In the genomic region with DNA sequence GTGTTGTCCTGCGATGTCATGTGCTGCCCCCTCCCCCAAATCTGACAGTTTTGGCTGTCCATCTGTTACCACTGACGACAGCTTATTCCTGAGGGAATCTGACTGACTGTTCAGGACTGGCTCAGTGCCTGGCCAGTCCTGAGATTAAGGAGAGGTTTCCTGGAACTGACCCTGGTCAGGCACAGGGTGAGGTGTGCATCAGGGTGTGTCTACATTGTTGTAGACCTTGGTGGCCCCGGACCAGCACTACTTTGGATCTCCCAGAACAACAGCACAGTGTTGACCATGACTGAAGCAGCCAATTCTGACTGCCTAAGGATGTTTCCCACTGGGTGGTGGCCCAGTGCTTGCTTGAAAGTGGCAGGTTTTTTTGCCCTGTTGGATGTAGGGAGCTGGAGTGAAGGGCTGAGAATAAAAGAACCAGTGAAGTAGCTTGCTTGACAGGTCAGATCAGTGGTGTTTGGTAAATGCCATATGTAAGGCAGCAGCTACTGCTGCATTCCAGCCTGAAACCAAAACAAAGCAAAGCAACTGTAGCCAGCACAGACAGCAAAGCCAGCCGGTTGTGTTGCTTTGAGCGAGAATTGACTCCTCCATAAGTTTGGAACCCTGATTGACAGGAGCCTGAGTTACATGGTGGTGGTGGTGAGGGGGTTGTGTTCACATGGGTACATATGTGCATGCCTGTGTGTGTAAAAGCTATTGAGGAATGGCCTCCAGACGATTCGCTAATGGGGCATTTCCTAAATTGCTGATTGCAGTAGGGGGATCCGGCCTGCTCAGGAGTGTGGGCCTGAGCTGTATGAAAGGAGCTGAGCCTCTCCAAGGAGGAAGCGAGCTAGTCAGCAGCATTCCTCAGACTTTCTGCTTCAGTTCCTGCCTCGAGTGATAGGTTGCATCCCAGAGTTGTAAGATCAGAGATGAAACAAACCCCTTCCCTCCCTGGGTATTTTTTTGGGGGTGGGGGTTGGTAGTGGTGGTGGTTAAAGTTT, we compare ENCODE assay signal across 8 mouse cellular contexts. TPM values are rescaled to one million over a fixed set of nuclear protein-coding genes. Genes with fewer than 3 reads are reported as not detected.
DNase-seq lines count a peak whose midpoint lies in the region; ATAC-seq lines count a peak whose summit lies in the region.

No protein-coding gene starts in this region.

- H3K4me1 ChIP-seq in heart, embryonic 11.5 days (ENCODE audit: control insufficient read depth, insufficient read depth, low read length) = peaks cover 37% of the 10 kb centered on the region
- H3K4me1 ChIP-seq in kidney, embryonic 16.5 days (ENCODE audit: insufficient read depth, low read length) = peaks cover 17% of the 10 kb centered on the region
- 0 out of 2 replicates have a peak, but pooled peaks cover 6% of the 10 kb centered on the region for H3K4me1 ChIP-seq in neural tube, embryonic 14.5 days (ENCODE audit: control insufficient read depth, insufficient read depth, low read length)

- intact Hi-C loops in left cerebral cortex, postnatal 4 days (cut with DNase I) = no loop called here

- H3K27me3 ChIP-seq in heart, embryonic 11.5 days (ENCODE audit: control insufficient read depth, insufficient read depth, low read length) = no peaks in the 10 kb centered on the region
- no peaks in the 10 kb centered on the region for H3K27me3 ChIP-seq in kidney, embryonic 16.5 days (ENCODE audit: insufficient read depth, low read length)
- H3K27me3 ChIP-seq in neural tube, embryonic 14.5 days (ENCODE audit: control insufficient read depth, insufficient read depth, low read length) = no peaks in the 10 kb centered on the region

- H3K27ac ChIP-seq in heart, embryonic 11.5 days (ENCODE audit: low read depth, low read length) = peak overlapping the region; percentile 46
- peak overlapping the region; percentile 63 for H3K27ac ChIP-seq in kidney, embryonic 16.5 days (ENCODE audit: low read length)
- no peak overlapping the region for H3K27ac ChIP-seq in neural tube, embryonic 14.5 days (ENCODE audit: low read depth, low read length)

- WGBS in heart, embryonic 11.5 days (ENCODE audit: insufficient replicate concordance) = 44% methylated on average over 10 of the region's 10 CpGs
- 45% methylated on average over 10 of the region's 10 CpGs for WGBS in kidney, embryonic 16.5 days
- 60% methylated on average over 10 of the region's 10 CpGs for WGBS in neural tube, embryonic 14.5 days

- H3K9ac ChIP-seq in heart, embryonic 11.5 days (ENCODE audit: low read depth, low read length) = no peak overlapping the region
- 0 out of 2 replicates have a peak overlapping the region, but pooled peaks have one; percentile 11 for H3K9ac ChIP-seq in kidney, embryonic 16.5 days (replicated peaks; ENCODE audit: low read length)
- H3K9ac ChIP-seq in neural tube, embryonic 14.5 days (replicated peaks; ENCODE audit: low read depth, low read length) = no peak overlapping the region

- H3K9me3 ChIP-seq in heart, embryonic 11.5 days (replicated peaks; ENCODE audit: control insufficient read depth, low read length) = no peaks in the 10 kb centered on the region
- H3K9me3 ChIP-seq in kidney, embryonic 16.5 days (ENCODE audit: low read length) = no peaks in the 10 kb centered on the region
- H3K9me3 ChIP-seq in neural tube, embryonic 14.5 days (ENCODE audit: control insufficient read depth, low read length) = no peaks in the 10 kb centered on the region

- peak; percentile 63 for DNase-seq in left cerebral cortex, postnatal 4 days
- DNase-seq in left cerebral cortex, adult 11 months (ENCODE audit: low spot score) = no peak
- no peak for DNase-seq in thymus, postnatal 4 days
- DNase-seq in left cerebral cortex, adult 18-20 months (ENCODE audit: low spot score in 2 of 2) = no peak
- DNase-seq in left cerebral cortex, adult 9 months (ENCODE audit: low spot score in 2 of 2) = no peak

- H3K4me3 ChIP-seq in heart, embryonic 11.5 days (ENCODE audit: low read depth, low read length) = no peak overlapping the region
- no peak overlapping the region for H3K4me3 ChIP-seq in kidney, embryonic 16.5 days (ENCODE audit: low read length)
- no peak overlapping the region for H3K4me3 ChIP-seq in neural tube, embryonic 14.5 days (ENCODE audit: low read depth, low read length)

- H3K4me2 ChIP-seq in heart, embryonic 11.5 days = no peak overlapping the region
- no peak overlapping the region for H3K4me2 ChIP-seq in kidney, embryonic 16.5 days (replicated peaks; ENCODE audit: low read depth, low read length)
- H3K4me2 ChIP-seq in neural tube, embryonic 14.5 days (ENCODE audit: low read depth, low read length) = no peak overlapping the region

- H3K36me3 ChIP-seq in heart, embryonic 11.5 days (ENCODE audit: control insufficient read depth, insufficient read depth, low read length) = no peaks in the 10 kb centered on the region; the same call in 1 of the 2 replicates
- no peaks in the 10 kb centered on the region for H3K36me3 ChIP-seq in kidney, embryonic 16.5 days (ENCODE audit: insufficient read depth, low read length)
- no peaks in the 10 kb centered on the region for H3K36me3 ChIP-seq in neural tube, embryonic 14.5 days (ENCODE audit: control insufficient read depth, insufficient read depth, low read length)

- ATAC-seq in heart, embryonic 11.5 days (replicated peaks; ENCODE audit: insufficient number of reproducible peaks, low FRiP score, low TSS enrichment) = peak; percentile 33; the same call in 1 of the 2 replicates
- ATAC-seq in kidney, embryonic 16.5 days (ENCODE audit: low FRiP score, low TSS enrichment) = peak; percentile 42; the same call in 1 of the 2 replicates
- ATAC-seq in neural tube, embryonic 14.5 days (ENCODE audit: low read depth) = peak; percentile 38; the same call in 1 of the 2 replicates

RNA-seq across cellular contexts. Expression of a gene that starts 8.9 kb away (rescaled TPM):
- total RNA-seq in left cerebral cortex, postnatal 4 days (2021) = 10 to 100 TPM; 12.7 to 14.1 TPM
- polyA plus RNA-seq in heart, embryonic 11.5 days (2014; fragmentation: Nextera tagmentation; extraction: Ambion mirVana) = 20.5 and 22.4 TPM in 2 replicates
- polyA plus RNA-seq in kidney, embryonic 16.5 days (2015; fragmentation: Nextera tagmentation; extraction: Ambion mirVana) = 19.0 and 22.2 TPM in 2 replicates
- 10.1 and 11.4 TPM in 2 replicates for polyA plus RNA-seq in neural tube, embryonic 14.5 days (2014; fragmentation: Nextera tagmentation; extraction: Ambion mirVana)
- 10 to 100 TPM; 29.8 to 33.1 TPM for total RNA-seq in left cerebral cortex, adult 18-20 months (2021)
